Mouse (Mus musculus): ENCODE measurements around the gene Exoc3l.

Gene Exoc3l

GRCm38 (mm10) chr8:105269075-105269458 lies 26.8 kb downstream of the Exoc3l start:
- no peak for DNase-seq (ENCODE audit: low read depth in 2 of 2, low spot score in 2 of 2)

GRCm38 (mm10) chr8:105268342-105269074 lies 27.4 kb downstream of the Exoc3l start:
- DNase-seq (ENCODE audit: low read depth in 2 of 2, low spot score in 2 of 2), result no peak

GRCm38 (mm10) chr8:105266775-105267174 lies 29.1 kb downstream of the Exoc3l start:
- DNase-seq (ENCODE audit: low read depth in 2 of 2, low spot score in 2 of 2), result no peak

- peak in 1 of 2 experiments; percentile 47 for DNase-seq (ENCODE audit: low read depth in 2 of 2, low spot score in 2 of 2)
Observed at GRCm38 (mm10) chr8:105265128-105265527, 30.8 kb downstream of the Exoc3l start.

GRCm38 (mm10) chr8:105264024-105264982 lies 31.6 kb downstream of the Exoc3l start, which contains the start of the genes Tradd and Fbxl8:
Gene Tradd (minus strand): TSS chr8:105264609.
Gene Fbxl8 (plus strand): TSS chr8:105264648.
- peak; percentile 49 to 58 for DNase-seq (ENCODE audit: low read depth in 2 of 2, low spot score in 2 of 2)

GRCm38 (mm10) chr8:105263244-105263912 lies 32.5 kb downstream of the Exoc3l start:
- no peak for DNase-seq (ENCODE audit: low read depth in 2 of 2, low spot score in 2 of 2)

- DNase-seq (ENCODE audit: low read depth in 2 of 2, low spot score in 2 of 2), result no peak
Observed at GRCm38 (mm10) chr8:105261326-105261980, 34.4 kb downstream of the Exoc3l start.

GRCm38 (mm10) chr8:105260371-105261099 lies 35.4 kb downstream of the Exoc3l start:
- no peak for DNase-seq (ENCODE audit: low read depth in 2 of 2, low spot score in 2 of 2)

GRCm38 (mm10) chr8:105259721-105260320 lies 36.1 kb downstream of the Exoc3l start:
- peak; percentile 55 to 62 for DNase-seq (ENCODE audit: low read depth in 2 of 2, low spot score in 2 of 2)

GRCm38 (mm10) chr8:105258911-105259720 lies 36.8 kb downstream of the Exoc3l start:
- DNase-seq (ENCODE audit: low read depth in 2 of 2, low spot score in 2 of 2), result no peak

GRCm38 (mm10) chr8:105257318-105258114 lies 38.4 kb downstream of the Exoc3l start:
- DNase-seq (ENCODE audit: low read depth in 2 of 2, low spot score in 2 of 2), result no peak

- peak; percentile 40 to 54 for DNase-seq (ENCODE audit: low read depth in 2 of 2, low spot score in 2 of 2)
Observed at GRCm38 (mm10) chr8:105254966-105255350, 40.9 kb downstream of the Exoc3l start, which contains the start of gene B3gnt9. Gene B3gnt9 (minus strand): TSS chr8:105255153.

GRCm38 (mm10) chr8:105254152-105254965 lies 41.5 kb downstream of the Exoc3l start:
- peak; percentile 87 to 91 for DNase-seq (ENCODE audit: low read depth in 2 of 2, low spot score in 2 of 2)

GRCm38 (mm10) chr8:105253766-105254151 lies 42.1 kb downstream of the Exoc3l start:
- DNase-seq (ENCODE audit: low read depth in 2 of 2, low spot score in 2 of 2), result no peak

- DNase-seq (ENCODE audit: low read depth in 2 of 2, low spot score in 2 of 2), result no peak
Observed at GRCm38 (mm10) chr8:105252680-105253537, 43.0 kb downstream of the Exoc3l start.

GRCm38 (mm10) chr8:105251954-105252353 lies 43.9 kb downstream of the Exoc3l start:
- no peak for DNase-seq (ENCODE audit: low read depth in 2 of 2, low spot score in 2 of 2)
